In the genomic region with DNA sequence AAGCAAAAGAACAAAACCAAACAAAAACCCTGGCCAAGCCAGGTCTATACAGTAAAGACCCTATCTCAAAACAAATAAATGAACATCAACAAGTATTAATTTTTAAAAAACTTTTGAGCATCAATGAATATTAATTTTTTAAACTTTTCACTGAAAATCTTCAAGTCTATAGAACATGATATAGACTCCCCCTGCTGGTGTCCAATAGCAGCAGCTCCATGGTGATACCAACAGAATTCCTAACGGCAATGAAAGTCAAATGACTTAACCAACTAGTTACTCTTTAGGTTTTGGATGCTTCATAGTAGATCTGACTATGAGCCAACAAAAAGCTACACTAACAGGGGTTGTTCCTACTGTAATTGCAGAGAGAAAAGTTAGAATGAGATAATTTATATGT, we compare ENCODE assay signal across 11 mouse cellular contexts. TPM values are rescaled to one million over a fixed set of nuclear protein-coding genes. Genes with fewer than 3 reads are reported as not detected.
DNase-seq lines count a peak whose midpoint lies in the region; ATAC-seq and TF ChIP-seq lines count a peak whose summit lies in the region.
"Had no signal": no experiment of that assay in that cellular context is flagged by ENCODE, and none has a peak within 500 bp of the region (broad histone marks: within the 10 kb centered on the region; RNA-seq: fewer than 3 reads in every experiment).

No protein-coding gene starts in this region.

- no peak for ATAC-seq in forebrain, embryonic 14.5 days
- ATAC-seq in forebrain, embryonic 16.5 days: no peak

- H3K27me3 ChIP-seq in forebrain, embryonic 14.5 days (replicated peaks; ENCODE audit: control insufficient read depth, insufficient read depth, low read length): no peaks in the 10 kb centered on the region
- no peaks in the 10 kb centered on the region for H3K27me3 ChIP-seq in forebrain, embryonic 16.5 days (replicated peaks; ENCODE audit: control insufficient read depth, insufficient read depth, low read length)
- no peaks in the 10 kb centered on the region for H3K27me3 ChIP-seq in E14TG2a.4 (ENCODE audit: insufficient read depth, low read length)
- H3K27me3 ChIP-seq: hindbrain, embryonic 12.5 days had no signal

- no peak overlapping the region for H3K4me2 ChIP-seq in forebrain, embryonic 14.5 days (ENCODE audit: low read length)
- H3K4me2 ChIP-seq in forebrain, embryonic 16.5 days (ENCODE audit: low read length): no peak overlapping the region
- H3K4me2 ChIP-seq: hindbrain, embryonic 12.5 days had no signal

- no peaks in the 10 kb centered on the region; the same call in 1 of the 2 replicates for H3K4me1 ChIP-seq in forebrain, embryonic 14.5 days (ENCODE audit: control insufficient read depth, insufficient read depth, low read length)
- H3K4me1 ChIP-seq in forebrain, embryonic 16.5 days (replicated peaks; ENCODE audit: control insufficient read depth, insufficient read depth, low read length): peaks cover 6% of the 10 kb centered on the region
- H3K4me1 ChIP-seq in E14TG2a.4 (replicated peaks; ENCODE audit: low read depth, low read length): peaks cover 75% of the 10 kb centered on the region

- intact Hi-C loops in heart, postnatal 10 days (cut with DNase I): no loop called here
- intact Hi-C loops in gastrocnemius, postnatal 14 days (cut with DNase I; ENCODE audit: low total_unique reads): no loop called here

- no peak overlapping the region for H3K27ac ChIP-seq in forebrain, embryonic 14.5 days (ENCODE audit: low read depth, low read length)
- no peak overlapping the region for H3K27ac ChIP-seq in forebrain, embryonic 16.5 days (ENCODE audit: low read length)
- H3K27ac ChIP-seq in layer of hippocampus, adult 2 months: no peak overlapping the region
- H3K27ac ChIP-seq: hindbrain, embryonic 12.5 days had no signal

- H3K36me3 ChIP-seq in forebrain, embryonic 14.5 days (ENCODE audit: control insufficient read depth, insufficient read depth, low read length): peaks cover 2% of the 10 kb centered on the region; the same call in 1 of the 2 replicates
- no peaks in the 10 kb centered on the region for H3K36me3 ChIP-seq in forebrain, embryonic 16.5 days (ENCODE audit: control insufficient read depth, insufficient read depth)
- H3K36me3 ChIP-seq in E14TG2a.4 (ENCODE audit: insufficient read depth, low read length): peaks cover 59% of the 10 kb centered on the region
- H3K36me3 ChIP-seq: hindbrain, embryonic 12.5 days had no signal

- 33% methylated on average over 1 of the region's 1 CpGs for WGBS in forebrain, embryonic 14.5 days
- 23% methylated on average over 1 of the region's 1 CpGs for WGBS in forebrain, embryonic 16.5 days

- H3K9me3 ChIP-seq in forebrain, embryonic 14.5 days (replicated peaks; ENCODE audit: control insufficient read depth, low read length): no peaks in the 10 kb centered on the region
- no peaks in the 10 kb centered on the region for H3K9me3 ChIP-seq in forebrain, embryonic 16.5 days (ENCODE audit: control insufficient read depth, low read length)
- H3K9me3 ChIP-seq in E14TG2a.4 (ENCODE audit: low read length): no peaks in the 10 kb centered on the region
- H3K9me3 ChIP-seq: hindbrain, embryonic 12.5 days had no signal

- H3K9ac ChIP-seq in forebrain, embryonic 14.5 days (ENCODE audit: low read length): no peak overlapping the region
- H3K9ac ChIP-seq in forebrain, embryonic 16.5 days (replicated peaks; ENCODE audit: low read depth, low read length): no peak overlapping the region
- H3K9ac ChIP-seq: hindbrain, embryonic 12.5 days had no signal

- peak; percentile 89 for TF ChIP-seq CTCF in layer of hippocampus, adult 2 months (conservative IDR thresholded peaks at IDR 0.05)
- peak; percentile 50 for TF ChIP-seq CTCF in E14TG2a.4 (conservative IDR thresholded peaks at IDR 0.05; ENCODE audit: low read length)

- DNase-seq in forebrain, embryonic 14.5 days (ENCODE audit: low spot score): peak; percentile 71
- no peak for DNase-seq in layer of hippocampus, adult 2 months (ENCODE audit: low spot score in 2 of 2)
- no peak for DNase-seq in layer of hippocampus, postnatal 14 days (ENCODE audit: low spot score in 2 of 2)
- peak; percentile 52 for DNase-seq in embryo, embryonic 11 days
- DNase-seq in heart, postnatal 10 days: no peak
- DNase-seq in gastrocnemius, postnatal 14 days: no peak
- DNase-seq: spleen, adult 18-20 months; thymus, postnatal 25 days had no signal

- no peak overlapping the region for H3K4me3 ChIP-seq in forebrain, embryonic 14.5 days (ENCODE audit: low read depth, low read length)
- H3K4me3 ChIP-seq in forebrain, embryonic 16.5 days (replicated peaks; ENCODE audit: low read length): no peak overlapping the region
- H3K4me3 ChIP-seq in layer of hippocampus, adult 2 months: no peak overlapping the region
- H3K4me3 ChIP-seq in E14TG2a.4 (replicated peaks; ENCODE audit: low read length): no peak overlapping the region
- H3K4me3 ChIP-seq: hindbrain, embryonic 12.5 days had no signal

RNA-seq across cellular contexts. Expression of gene Inip, which starts 20.8 kb away (rescaled TPM):
- polyA plus RNA-seq in forebrain, embryonic 14.5 days (2014; fragmentation: Nextera tagmentation; extraction: Ambion mirVana): 68.0 and 72.1 TPM in 2 replicates
- polyA plus RNA-seq in forebrain, embryonic 16.5 days (2015; fragmentation: Nextera tagmentation; extraction: Ambion mirVana): 73.6 and 81.3 TPM in 2 replicates
- 10 to 100 TPM; 23.6 to 25.6 TPM for total RNA-seq in layer of hippocampus, adult 2 months (2021)
- 10 to 100 TPM; 20.2 to 22.7 TPM for total RNA-seq in layer of hippocampus, postnatal 14 days (2021)
- 10 to 100 TPM; 13.5 to 17.4 TPM for total RNA-seq in heart, postnatal 10 days (2021)
- 1 to 10 TPM; 3.1 to 3.7 TPM for total RNA-seq in gastrocnemius, postnatal 14 days (2021)

RNA-seq across cellular contexts. Expression of gene Snx30, which starts 25.1 kb away (rescaled TPM):
- 9.8 and 11.4 TPM in 2 replicates for polyA plus RNA-seq in forebrain, embryonic 14.5 days (2014; fragmentation: Nextera tagmentation; extraction: Ambion mirVana)
- polyA plus RNA-seq in forebrain, embryonic 16.5 days (2015; fragmentation: Nextera tagmentation; extraction: Ambion mirVana): 8.5 and 8.9 TPM in 2 replicates
- 10 to 100 TPM; 40.3 to 44.6 TPM for total RNA-seq in layer of hippocampus, adult 2 months (2021)
- 10 to 100 TPM; 46.4 to 46.9 TPM for total RNA-seq in layer of hippocampus, postnatal 14 days (2021)
- total RNA-seq in heart, postnatal 10 days (2021): 1 to 10 TPM; 8.1 to 8.9 TPM
- total RNA-seq in gastrocnemius, postnatal 14 days (2021): 1 to 10 TPM; 4.0 to 4.4 TPM

Comparison
In these comparisons a context has a peak if more than half of its experiments do, and no peak if none do; other contexts are left out.
1. DNase-seq: peak in forebrain, embryonic 14.5 days (single experiment) and embryo, embryonic 11 days (single experiment); none in layer of hippocampus, adult 2 months (0 of 2), layer of hippocampus, postnatal 14 days (0 of 2), heart, postnatal 10 days (0 of 2) and gastrocnemius, postnatal 14 days (single experiment).
2. RNA of gene Snx30, which starts 25.1 kb away (total RNA-seq): 46.4 to 46.9 TPM in layer of hippocampus, postnatal 14 days and 40.3 to 44.6 TPM in layer of hippocampus, adult 2 months; 8.1 to 8.9 TPM in heart, postnatal 10 days and 4.0 to 4.4 TPM in gastrocnemius, postnatal 14 days; every median in the first group is over 4 times any median in the second.